In genomic region chr9:107521711-107522399, GRCm38 (mm10) we compare ENCODE assay signal across 8 mouse cellular contexts. TPM values are rescaled to one million over a fixed set of nuclear protein-coding genes. Genes with fewer than 3 reads are reported as not detected.
DNase-seq lines count a peak whose midpoint lies in the region; ATAC-seq and TF ChIP-seq lines count a peak whose summit lies in the region.

No protein-coding gene starts in this region.

- H3K9me3 ChIP-seq in kidney, postnatal 0 days (replicated peaks; ENCODE audit: low read length): no peaks in the 10 kb centered on the region
- no peaks in the 10 kb centered on the region for H3K9me3 ChIP-seq in embryonic facial prominence, embryonic 11.5 days (replicated peaks; ENCODE audit: control insufficient read depth, low read length)
- no peaks in the 10 kb centered on the region for H3K9me3 ChIP-seq in limb, embryonic 10.5 days (replicated peaks)
- no peaks in the 10 kb centered on the region for H3K9me3 ChIP-seq in neural tube, embryonic 13.5 days

- no peak overlapping the region for H3K4me3 ChIP-seq in kidney, postnatal 0 days (replicated peaks; ENCODE audit: low read depth, low read length)
- H3K4me3 ChIP-seq in embryonic facial prominence, embryonic 11.5 days (ENCODE audit: low read depth, low read length): no peak overlapping the region
- H3K4me3 ChIP-seq in limb, embryonic 10.5 days: peak overlapping the region; percentile 22
- H3K4me3 ChIP-seq in neural tube, embryonic 13.5 days: no peak overlapping the region

- H3K4me1 ChIP-seq in kidney, postnatal 0 days (replicated peaks; ENCODE audit: insufficient read depth, low read length): peaks cover 17% of the 10 kb centered on the region
- peaks cover 5% of the 10 kb centered on the region for H3K4me1 ChIP-seq in embryonic facial prominence, embryonic 11.5 days (ENCODE audit: control insufficient read depth, insufficient read depth, low read length)
- peaks cover 37% of the 10 kb centered on the region for H3K4me1 ChIP-seq in limb, embryonic 10.5 days
- peaks cover 37% of the 10 kb centered on the region for H3K4me1 ChIP-seq in neural tube, embryonic 13.5 days (replicated peaks)

- DNase-seq in kidney, postnatal 0 days (ENCODE audit: low spot score): no peak
- no peak for DNase-seq in kidney, postnatal 25 days
- peak; percentile 54 for DNase-seq in embryonic facial prominence, embryonic 11.5 days (ENCODE audit: low spot score)
- DNase-seq in limb, embryonic 10.5 days (ENCODE audit: low spot score): no peak
- DNase-seq in cerebellum, postnatal 14 days: no peak
- no peak for DNase-seq in layer of hippocampus, adult 9-11 months
- no peak for DNase-seq in lung, postnatal 10 days

- no peak overlapping the region for H3K27ac ChIP-seq in kidney, postnatal 0 days
- no peak overlapping the region for H3K27ac ChIP-seq in embryonic facial prominence, embryonic 11.5 days (replicated peaks; ENCODE audit: low read depth, low read length)
- H3K27ac ChIP-seq in limb, embryonic 10.5 days: peak overlapping the region; percentile 27
- peak overlapping the region; percentile 52; the same call in 1 of the 2 replicates for H3K27ac ChIP-seq in neural tube, embryonic 13.5 days (replicated peaks)

- peak overlapping the region; percentile 27; the same call in 1 of the 2 replicates for H3K9ac ChIP-seq in kidney, postnatal 0 days (ENCODE audit: low read depth, low read length)
- peak overlapping the region; percentile 39; the same call in 1 of the 2 replicates for H3K9ac ChIP-seq in embryonic facial prominence, embryonic 11.5 days (replicated peaks; ENCODE audit: low read length)
- peak overlapping the region; percentile 55 for H3K9ac ChIP-seq in neural tube, embryonic 13.5 days

- no peak for ATAC-seq in kidney, postnatal 0 days (replicated peaks; ENCODE audit: low FRiP score, low read depth)
- peak; percentile 46; the same call in 1 of the 2 replicates for ATAC-seq in embryonic facial prominence, embryonic 11.5 days (replicated peaks; ENCODE audit: insufficient number of reproducible peaks, low FRiP score, low TSS enrichment, low read depth)
- 0 out of 2 replicates have a peak, but pooled peaks have one; percentile 27 for ATAC-seq in neural tube, embryonic 13.5 days (ENCODE audit: low read depth)

- H3K36me3 ChIP-seq in kidney, postnatal 0 days (ENCODE audit: insufficient read depth, low read length): no peaks in the 10 kb centered on the region
- H3K36me3 ChIP-seq in embryonic facial prominence, embryonic 11.5 days (replicated peaks; ENCODE audit: control insufficient read depth, insufficient read depth, low read depth, low read length): no peaks in the 10 kb centered on the region
- H3K36me3 ChIP-seq in limb, embryonic 10.5 days: no peaks in the 10 kb centered on the region
- H3K36me3 ChIP-seq in neural tube, embryonic 13.5 days: peaks cover 45% of the 10 kb centered on the region

- H3K4me2 ChIP-seq in kidney, postnatal 0 days (ENCODE audit: low read length): peak overlapping the region; percentile 40
- peak overlapping the region; percentile 36; the same call in 1 of the 2 replicates for H3K4me2 ChIP-seq in embryonic facial prominence, embryonic 11.5 days (ENCODE audit: low read depth, low read length)
- peak overlapping the region; percentile 29 for H3K4me2 ChIP-seq in neural tube, embryonic 13.5 days

- peaks cover 7% of the 10 kb centered on the region for H3K27me3 ChIP-seq in kidney, postnatal 0 days (ENCODE audit: insufficient read depth, low read length)
- peaks cover 12% of the 10 kb centered on the region for H3K27me3 ChIP-seq in embryonic facial prominence, embryonic 11.5 days (ENCODE audit: control insufficient read depth, insufficient read depth, low read length)
- H3K27me3 ChIP-seq in limb, embryonic 10.5 days (ENCODE audit: low read depth, poor library complexity, severe bottlenecking): peaks cover 97% of the 10 kb centered on the region
- peaks cover 37% of the 10 kb centered on the region for H3K27me3 ChIP-seq in neural tube, embryonic 13.5 days

- 23% methylated on average over 25 of the region's 25 CpGs for WGBS in kidney, postnatal 0 days
- 22% methylated on average over 25 of the region's 25 CpGs for WGBS in embryonic facial prominence, embryonic 11.5 days
- 28% methylated on average over 25 of the region's 25 CpGs for WGBS in limb, embryonic 10.5 days
- 28% methylated on average over 25 of the region's 25 CpGs for WGBS in neural tube, embryonic 13.5 days

- no peak for TF ChIP-seq CTCF in kidney, postnatal 0 days (IDR thresholded peaks at IDR 0.05; ENCODE audit: low read depth)

RNA-seq across cellular contexts. Expression of gene Tmem115, which starts 11.9 kb away (rescaled TPM):
- 53.2 and 54.7 TPM in 2 replicates for polyA plus RNA-seq in kidney, postnatal 0 days (2015; fragmentation: Nextera tagmentation; extraction: Ambion mirVana)
- polyA plus RNA-seq in embryonic facial prominence, embryonic 11.5 days (2014; fragmentation: Nextera tagmentation; extraction: Ambion mirVana): 43.3 and 49.7 TPM in 2 replicates
- 41.3 and 43.5 TPM in 2 replicates for polyA plus RNA-seq in limb, embryonic 10.5 days (2016; fragmentation: Nextera tagmentation; extraction: Ambion mirVana)
- 43.4 and 44.4 TPM in 2 replicates for polyA plus RNA-seq in neural tube, embryonic 13.5 days (2015; fragmentation: Nextera tagmentation; extraction: Ambion mirVana)

RNA-seq across cellular contexts. Expression of gene Cyb561d2, which starts 20.1 kb away (rescaled TPM):
- 50.1 and 53.9 TPM in 2 replicates for polyA plus RNA-seq in kidney, postnatal 0 days (2015; fragmentation: Nextera tagmentation; extraction: Ambion mirVana)
- 14.3 and 18.9 TPM in 2 replicates for polyA plus RNA-seq in embryonic facial prominence, embryonic 11.5 days (2014; fragmentation: Nextera tagmentation; extraction: Ambion mirVana)
- polyA plus RNA-seq in limb, embryonic 10.5 days (2016; fragmentation: Nextera tagmentation; extraction: Ambion mirVana): 13.2 and 15.8 TPM in 2 replicates
- polyA plus RNA-seq in neural tube, embryonic 13.5 days (2015; fragmentation: Nextera tagmentation; extraction: Ambion mirVana): 33.0 and 40.1 TPM in 2 replicates

RNA-seq across cellular contexts. Expression of gene Nprl2, which starts 20.2 kb away (rescaled TPM):
- polyA plus RNA-seq in kidney, postnatal 0 days (2015; fragmentation: Nextera tagmentation; extraction: Ambion mirVana): 43.8 and 45.5 TPM in 2 replicates
- polyA plus RNA-seq in embryonic facial prominence, embryonic 11.5 days (2014; fragmentation: Nextera tagmentation; extraction: Ambion mirVana): 39.2 and 41.9 TPM in 2 replicates
- 34.0 and 37.3 TPM in 2 replicates for polyA plus RNA-seq in limb, embryonic 10.5 days (2016; fragmentation: Nextera tagmentation; extraction: Ambion mirVana)
- polyA plus RNA-seq in neural tube, embryonic 13.5 days (2015; fragmentation: Nextera tagmentation; extraction: Ambion mirVana): 66.7 and 73.7 TPM in 2 replicates

RNA-seq across cellular contexts. Expression of gene Zmynd10, which starts 25.2 kb away (rescaled TPM):
- polyA plus RNA-seq in kidney, postnatal 0 days (2015; fragmentation: Nextera tagmentation; extraction: Ambion mirVana): 6.7 and 7.9 TPM in 2 replicates
- polyA plus RNA-seq in embryonic facial prominence, embryonic 11.5 days (2014; fragmentation: Nextera tagmentation; extraction: Ambion mirVana): 0.93 and 1.1 TPM in 2 replicates
- 0.25 and 0.33 TPM in 2 replicates for polyA plus RNA-seq in limb, embryonic 10.5 days (2016; fragmentation: Nextera tagmentation; extraction: Ambion mirVana)
- polyA plus RNA-seq in neural tube, embryonic 13.5 days (2015; fragmentation: Nextera tagmentation; extraction: Ambion mirVana): 1.2 and 1.3 TPM in 2 replicates

RNA-seq across cellular contexts. Expression of gene Rassf1, which starts 29.5 kb away (rescaled TPM):
- 49.8 and 53.6 TPM in 2 replicates for polyA plus RNA-seq in kidney, postnatal 0 days (2015; fragmentation: Nextera tagmentation; extraction: Ambion mirVana)
- polyA plus RNA-seq in embryonic facial prominence, embryonic 11.5 days (2014; fragmentation: Nextera tagmentation; extraction: Ambion mirVana): 42.4 and 43.3 TPM in 2 replicates
- 55.3 and 57.4 TPM in 2 replicates for polyA plus RNA-seq in limb, embryonic 10.5 days (2016; fragmentation: Nextera tagmentation; extraction: Ambion mirVana)
- polyA plus RNA-seq in neural tube, embryonic 13.5 days (2015; fragmentation: Nextera tagmentation; extraction: Ambion mirVana): 35.4 and 39.0 TPM in 2 replicates

Comparison
In these comparisons a context has a peak if more than half of its experiments do, and no peak if none do; other contexts are left out.
1. H3K27ac ChIP-seq: peak in limb, embryonic 10.5 days (single experiment) and neural tube, embryonic 13.5 days (single experiment); none in kidney, postnatal 0 days (single experiment) and embryonic facial prominence, embryonic 11.5 days (single experiment).
2. Peak in every context shown above with its lines, with median percentiles within 50 percentile points of each other: H3K4me2 ChIP-seq and H3K9ac ChIP-seq.